Mouse (Mus musculus): ENCODE measurements at regions not wholly inside any gene's neighbourhood (a gene's known extent, or its start where the extent isn't known, plus 50 kb on each side); places are given as distances from the start of the nearest gene placed in this dataset.

GRCm38 (mm10) chr14:90172729-90173128 lies 1701.5 kb upstream of the Pcdh20 start:
- no peak overlapping the region for H3K4me3 ChIP-seq
- no peaks in the 10 kb centered on the region for H3K27me3 ChIP-seq
- ATAC-seq (ENCODE audit: low FRiP score) = 0 out of 2 replicates have a peak, but pooled peaks have one; percentile 48
- H3K4me1 ChIP-seq = no peaks in the 10 kb centered on the region
- H3K27ac ChIP-seq = no peak overlapping the region
- no peak overlapping the region for H3K4me2 ChIP-seq (replicated peaks)
- WGBS = 81% methylated on average over 3 of the region's 3 CpGs
- H3K9ac ChIP-seq = no peak overlapping the region
- H3K36me3 ChIP-seq = no peaks in the 10 kb centered on the region
- H3K9me3 ChIP-seq (replicated peaks) = no peaks in the 10 kb centered on the region
